Mouse (Mus musculus): ENCODE results near the gene Mus81. TPM values are rescaled to one million over a fixed set of nuclear protein-coding genes. Genes with fewer than 3 reads are reported as not detected.
A peak's percentile ranks its signal among the peaks of the same experiment; 100 is the strongest.

Gene Mus81
- total and polyA plus RNA-seq, 3 experiments: 20.4 to 29.3 (median 28.8) TPM

- Histone ChIP-seq H3K9ac (ENCODE audit: insufficient read depth, low read depth) (no peak within 1 kb of the TSS), H3K4me2 (ENCODE audit: insufficient read depth, low read depth, poor library complexity, severe bottlenecking) (no peak within 1 kb of the TSS), H3K36me3 (replicated peaks in 1 of 2; ENCODE audit: control insufficient read depth in 1 of 2, insufficient read depth in 1 of 2, low read length in 1 of 2) (peaks cover 0 to 5% of the 10 kb centered on the region in 2 experiments), H3K4me3 (replicated peaks in 1 of 3; ENCODE audit: low read depth in 2 of 3, low read length in 2 of 3, poor library complexity in 1 of 3) (no peak within 1 kb of the TSS), H3K27me3 (replicated peaks) (no peaks in the 10 kb centered on the region), H3K4me1 (ENCODE audit: control insufficient read depth in 1 of 2, insufficient read depth in 2 of 2) (no peaks in the 10 kb centered on the region), H3K79me2 (replicated peaks; ENCODE audit: control insufficient read depth, extremely low read depth, insufficient read depth, poor library complexity, severe bottlenecking) (no peaks in the 10 kb centered on the region), H3K9me3 (replicated peaks; ENCODE audit: low read length) (no peaks in the 10 kb centered on the region), H3K27ac (ENCODE audit: insufficient read depth, low read depth) (no peak within 1 kb of the TSS)
- TF ChIP-seq MEF2A (IDR thresholded peaks at IDR 0.05; ENCODE audit: borderline replicate concordance, low read depth, low read length) (no peak), CHD1 (IDR thresholded peaks at IDR 0.05; ENCODE audit: low read depth, low read length) (no peak), IRF4 (IDR thresholded peaks at IDR 0.05; ENCODE audit: low read depth, low read length) (no peak), E2F4 (IDR thresholded peaks at IDR 0.05; ENCODE audit: insufficient replicate concordance, low read depth, low read length) (no peak), TBP (conservative IDR thresholded peaks at IDR 0.05; ENCODE audit: low read depth, low read length) (no peak), MAZ (IDR thresholded peaks at IDR 0.05; ENCODE audit: low read depth, low read length) (no peak), CTCF (conservative IDR thresholded peaks at IDR 0.05 in 1 of 2, IDR thresholded peaks at IDR 0.05 in 1 of 2; ENCODE audit: low read depth in 2 of 2, low read length in 2 of 2) (no peak), ZKSCAN1 (IDR thresholded peaks at IDR 0.05; ENCODE audit: borderline replicate concordance, low read depth, low read length) (no peak), MAX (IDR thresholded peaks at IDR 0.05; ENCODE audit: low read length) (no peak), ELF1 (IDR thresholded peaks at IDR 0.05; ENCODE audit: low read depth, low read length) (no peak), SIN3A (IDR thresholded peaks at IDR 0.05; ENCODE audit: low read length) (no peak), BHLHE40 (IDR thresholded peaks at IDR 0.05; ENCODE audit: low read depth, low read length) (no peak), KAT2A (IDR thresholded peaks at IDR 0.05; ENCODE audit: insufficient replicate concordance, low read length) (no peak), POLR2AphosphoS2 (IDR thresholded peaks at IDR 0.05; ENCODE audit: low read depth, low read length) (no peak), USF2 (conservative IDR thresholded peaks at IDR 0.05; ENCODE audit: low read depth, low read length) (no peak), RCOR1 (conservative IDR thresholded peaks at IDR 0.05; ENCODE audit: low read depth, low read length) (no peak), JUND (conservative IDR thresholded peaks at IDR 0.05; ENCODE audit: low read depth, low read length) (no peak)
- no peak for DNase-seq (ENCODE audit: extremely low read depth)
- in situ Hi-C loops (cut with MboI; ENCODE audit: low pct_ligation_motif_present, low pct_unique_long_range_greater_than_20kb, low sequenced_read_pairs): no loop called here
- dilution Hi-C loops (cut with MboI; ENCODE audit: extremely low pct_ligation_motif_present, extremely low pct_unique_long_range_greater_than_20kb, low sequenced_read_pairs): no loop called here
These were observed 14.5 kb downstream of the Mus81 start, which contains the start of gene Efemp2 for GRCm38 (mm10) chr19:5473720-5474119. TSS of gene Efemp2 (plus strand) at chr19:5473954.

- Histone ChIP-seq H3K4me3 (replicated peaks in 1 of 3; ENCODE audit: low read depth in 2 of 3, low read length in 2 of 3, poor library complexity in 1 of 3) (no peak overlapping the region), H3K36me3 (replicated peaks in 1 of 2; ENCODE audit: control insufficient read depth in 1 of 2, insufficient read depth in 1 of 2, low read length in 1 of 2) (peaks cover under 1 to 13% of the 10 kb centered on the region in 2 experiments), H3K4me2 (ENCODE audit: insufficient read depth, low read depth, poor library complexity, severe bottlenecking) (no peak overlapping the region), H3K79me2 (replicated peaks; ENCODE audit: control insufficient read depth, extremely low read depth, insufficient read depth, poor library complexity, severe bottlenecking) (no peaks in the 10 kb centered on the region), H3K27ac (ENCODE audit: insufficient read depth, low read depth) (no peak overlapping the region), H3K4me1 (ENCODE audit: control insufficient read depth in 1 of 2, insufficient read depth in 2 of 2) (peaks cover 0 to 6% of the 10 kb centered on the region in 2 experiments; a peak in 1 of 4 replicates), H3K9ac (ENCODE audit: insufficient read depth, low read depth) (no peak overlapping the region), H3K27me3 (replicated peaks) (no peaks in the 10 kb centered on the region), H3K9me3 (replicated peaks; ENCODE audit: low read length) (no peaks in the 10 kb centered on the region)
- TF ChIP-seq CTCF (conservative IDR thresholded peaks at IDR 0.05 in 1 of 2, IDR thresholded peaks at IDR 0.05 in 1 of 2; ENCODE audit: low read depth in 2 of 2, low read length in 2 of 2) (peak in 1 of 2 experiments; percentile 11; a peak in 1 of 4 replicates), MXI1 (IDR thresholded peaks at IDR 0.05; ENCODE audit: low read depth, low read length) (no peak)
- in situ Hi-C loops (cut with MboI; ENCODE audit: low pct_ligation_motif_present, low pct_unique_long_range_greater_than_20kb, low sequenced_read_pairs) (no loop called here), dilution Hi-C loops (cut with MboI; ENCODE audit: extremely low pct_ligation_motif_present, extremely low pct_unique_long_range_greater_than_20kb, low sequenced_read_pairs) (no loop called here)
- no peak for DNase-seq (ENCODE audit: extremely low read depth)
These were observed 15.3 kb downstream of the Mus81 start for GRCm38 (mm10) chr19:5472857-5473256.

Measured in CH12.LX (cell line).